Mouse (Mus musculus): Measurements from ENCODE around the gene Rapgef1. TPM values are rescaled to one million over a fixed set of nuclear protein-coding genes. Genes with fewer than 3 reads are reported as not detected.
A peak's percentile ranks its signal among the peaks of the same experiment; 100 is the strongest.

The Rapgef1 gene
- polyA plus RNA-seq, 2 experiments: 20.8 to 51.1 TPM

- no peak for TF ChIP-seq POLR2A (IDR thresholded peaks at IDR 0.05; ENCODE audit: borderline replicate concordance, extremely low read depth, insufficient read depth, insufficient read length)
- Histone ChIP-seq H3K4me3 (replicated peaks; ENCODE audit: low read length) (no peak overlapping the region), H3K27me3 (ENCODE audit: control insufficient read depth, insufficient read depth, low read length) (no peaks in the 10 kb centered on the region), H3K4me2 (replicated peaks; ENCODE audit: low read depth, low read length, severe bottlenecking) (no peak overlapping the region), H3K9ac (ENCODE audit: low read depth, low read length, severe bottlenecking) (no peak overlapping the region), H3K36me3 (ENCODE audit: control insufficient read depth, insufficient read depth, low read length) (peaks cover 57% of the 10 kb centered on the region), H3K4me1 (ENCODE audit: control insufficient read depth, insufficient read depth, low read length) (no peaks in the 10 kb centered on the region), H3K27ac (replicated peaks; ENCODE audit: low read depth, low read length) (no peak overlapping the region), H3K9me3 (ENCODE audit: control insufficient read depth, low read length) (no peaks in the 10 kb centered on the region)
- no peak for DNase-seq (ENCODE audit: low spot score)
- 61% methylated on average over 5 of the region's 5 CpGs for WGBS
- no peak for ATAC-seq (ENCODE audit: low FRiP score, low read depth)
These were observed 119.8 kb downstream of the Rapgef1 start for GRCm38 (mm10) chr2:29739368-29739767.

GRCm38 (mm10) chr2:29741207-29741606 lies 121.7 kb downstream of the Rapgef1 start:
- no peak for DNase-seq (ENCODE audit: low spot score)
- H3K9me3 ChIP-seq (ENCODE audit: control insufficient read depth, low read length): no peaks in the 10 kb centered on the region
- no peak for TF ChIP-seq POLR2A (IDR thresholded peaks at IDR 0.05; ENCODE audit: borderline replicate concordance, extremely low read depth, insufficient read depth, insufficient read length)
- H3K27me3 ChIP-seq (ENCODE audit: control insufficient read depth, insufficient read depth, low read length): peaks cover 8% of the 10 kb centered on the region; the same call in 1 of the 2 replicates
- peaks cover 42% of the 10 kb centered on the region for H3K36me3 ChIP-seq (ENCODE audit: control insufficient read depth, insufficient read depth, low read length)
- H3K27ac ChIP-seq (replicated peaks; ENCODE audit: low read depth, low read length): no peak overlapping the region
- H3K4me3 ChIP-seq (replicated peaks; ENCODE audit: low read length): no peak overlapping the region
- ATAC-seq (ENCODE audit: low FRiP score, low read depth): no peak
- 90% methylated on average over 6 of the region's 6 CpGs for WGBS
- no peak overlapping the region for H3K9ac ChIP-seq (ENCODE audit: low read depth, low read length, severe bottlenecking)
- H3K4me1 ChIP-seq (ENCODE audit: control insufficient read depth, insufficient read depth, low read length): no peaks in the 10 kb centered on the region
- H3K4me2 ChIP-seq (replicated peaks; ENCODE audit: low read depth, low read length, severe bottlenecking): no peak overlapping the region

GRCm38 (mm10) chr2:29744256-29744655 lies 124.7 kb downstream of the Rapgef1 start:
- WGBS: 81% methylated on average over 6 of the region's 6 CpGs
- peaks cover 36% of the 10 kb centered on the region for H3K27me3 ChIP-seq (ENCODE audit: control insufficient read depth, insufficient read depth, low read length)
- DNase-seq (ENCODE audit: low spot score): no peak
- peaks cover 13% of the 10 kb centered on the region for H3K36me3 ChIP-seq (ENCODE audit: control insufficient read depth, insufficient read depth, low read length)
- no peak overlapping the region for H3K27ac ChIP-seq (replicated peaks; ENCODE audit: low read depth, low read length)
- no peak for TF ChIP-seq POLR2A (IDR thresholded peaks at IDR 0.05; ENCODE audit: borderline replicate concordance, extremely low read depth, insufficient read depth, insufficient read length)
- H3K4me1 ChIP-seq (ENCODE audit: control insufficient read depth, insufficient read depth, low read length): no peaks in the 10 kb centered on the region
- H3K9ac ChIP-seq (ENCODE audit: low read depth, low read length, severe bottlenecking): no peak overlapping the region
- H3K4me2 ChIP-seq (replicated peaks; ENCODE audit: low read depth, low read length, severe bottlenecking): no peak overlapping the region
- no peak for ATAC-seq (ENCODE audit: low FRiP score, low read depth)
- H3K4me3 ChIP-seq (replicated peaks; ENCODE audit: low read length): no peak overlapping the region
- H3K9me3 ChIP-seq (ENCODE audit: control insufficient read depth, low read length): no peaks in the 10 kb centered on the region

GRCm38 (mm10) chr2:29747188-29747782 lies 127.8 kb downstream of the Rapgef1 start:
- peak overlapping the region; percentile 52; the same call in 1 of the 2 replicates for H3K9ac ChIP-seq (ENCODE audit: low read depth, low read length, severe bottlenecking)
- no peak for ATAC-seq (ENCODE audit: low FRiP score, low read depth)
- H3K4me1 ChIP-seq (ENCODE audit: control insufficient read depth, insufficient read depth, low read length): no peaks in the 10 kb centered on the region
- peak overlapping the region; percentile 47 for H3K4me2 ChIP-seq (replicated peaks; ENCODE audit: low read depth, low read length, severe bottlenecking)
- no peak overlapping the region for H3K27ac ChIP-seq (replicated peaks; ENCODE audit: low read depth, low read length)
- H3K36me3 ChIP-seq (ENCODE audit: control insufficient read depth, insufficient read depth, low read length): no peaks in the 10 kb centered on the region
- peak overlapping the region; percentile 32 for H3K4me3 ChIP-seq (replicated peaks; ENCODE audit: low read length)
- DNase-seq (ENCODE audit: low spot score): no peak
- peaks cover 59% of the 10 kb centered on the region for H3K27me3 ChIP-seq (ENCODE audit: control insufficient read depth, insufficient read depth, low read length)
- WGBS: 4% methylated on average over 36 of the region's 50 CpGs
- no peaks in the 10 kb centered on the region for H3K9me3 ChIP-seq (ENCODE audit: control insufficient read depth, low read length)
- TF ChIP-seq POLR2A (IDR thresholded peaks at IDR 0.05; ENCODE audit: borderline replicate concordance, extremely low read depth, insufficient read depth, insufficient read length): no peak

GRCm38 (mm10) chr2:29747852-29748251 lies 128.3 kb downstream of the Rapgef1 start:
- Histone ChIP-seq H3K9me3 (ENCODE audit: control insufficient read depth, low read length) (no peaks in the 10 kb centered on the region), H3K9ac (ENCODE audit: low read depth, low read length, severe bottlenecking) (no peak overlapping the region), H3K36me3 (ENCODE audit: control insufficient read depth, insufficient read depth, low read length) (no peaks in the 10 kb centered on the region), H3K27me3 (ENCODE audit: control insufficient read depth, insufficient read depth, low read length) (peaks cover 62% of the 10 kb centered on the region), H3K4me3 (replicated peaks; ENCODE audit: low read length) (no peak overlapping the region), H3K27ac (replicated peaks; ENCODE audit: low read depth, low read length) (no peak overlapping the region), H3K4me1 (ENCODE audit: control insufficient read depth, insufficient read depth, low read length) (no peaks in the 10 kb centered on the region), H3K4me2 (replicated peaks; ENCODE audit: low read depth, low read length, severe bottlenecking) (0 out of 2 replicates have a peak overlapping the region, but pooled peaks have one; percentile 47)
- DNase-seq (ENCODE audit: low spot score) (no peak), ATAC-seq (ENCODE audit: low FRiP score, low read depth) (no peak)
- WGBS: 53% methylated on average over 5 of the region's 5 CpGs
- no peak for TF ChIP-seq POLR2A (IDR thresholded peaks at IDR 0.05; ENCODE audit: borderline replicate concordance, extremely low read depth, insufficient read depth, insufficient read length)
